Mouse (Mus musculus) G1E-ER4 (cell line): ENCODE results near the gene Eif3i. TPM values are rescaled to one million over a fixed set of nuclear protein-coding genes. Genes with fewer than 3 reads are reported as not detected.
A peak's percentile ranks its signal among the peaks of the same experiment; 100 is the strongest.

Source experiments
- GATA1 ChIP-seq: IDR thresholded peaks from one replicate; pipeline ENCODE4 v1.8.0; 2012; ENCODE audit warnings: low read length, inconsistent platforms
- polyA plus RNA-seq: library from polyadenylated mRNA; stranded (reverse); fragments of >175 nt; gene quantifications from 2 replicates; pipeline ENCODE4 v1.2.3, GENCODE M21; 2012

Gene Eif3i
- polyA plus RNA-seq, 1 experiment = 154 TPM

DNA sequence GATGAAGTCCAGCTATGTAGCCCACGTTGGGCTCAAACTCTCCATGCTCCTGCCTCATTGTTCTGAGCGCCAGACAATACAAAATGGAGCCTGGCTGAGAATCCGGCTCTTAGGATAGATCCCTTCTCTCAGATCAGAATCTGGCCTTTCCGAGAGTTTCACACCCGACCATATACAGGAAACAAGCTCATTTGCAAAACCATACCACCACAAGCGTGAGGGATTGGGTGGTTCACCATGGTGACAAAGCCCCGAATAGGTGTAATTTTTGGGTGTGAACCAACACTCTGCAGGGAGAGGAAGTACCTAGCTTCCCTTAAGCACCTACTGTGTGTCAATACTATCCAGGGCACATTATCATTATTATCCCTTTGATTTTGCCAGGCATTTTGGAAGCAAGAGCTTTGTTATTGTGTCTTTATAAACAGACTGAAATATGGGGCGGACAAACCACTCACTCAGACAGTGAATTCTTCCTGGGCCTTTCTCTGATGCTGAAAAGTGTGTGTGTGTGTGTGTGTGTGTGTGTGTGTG is 28.8 kb downstream of the Eif3i start:
- no peak for TF ChIP-seq GATA1

DNA sequence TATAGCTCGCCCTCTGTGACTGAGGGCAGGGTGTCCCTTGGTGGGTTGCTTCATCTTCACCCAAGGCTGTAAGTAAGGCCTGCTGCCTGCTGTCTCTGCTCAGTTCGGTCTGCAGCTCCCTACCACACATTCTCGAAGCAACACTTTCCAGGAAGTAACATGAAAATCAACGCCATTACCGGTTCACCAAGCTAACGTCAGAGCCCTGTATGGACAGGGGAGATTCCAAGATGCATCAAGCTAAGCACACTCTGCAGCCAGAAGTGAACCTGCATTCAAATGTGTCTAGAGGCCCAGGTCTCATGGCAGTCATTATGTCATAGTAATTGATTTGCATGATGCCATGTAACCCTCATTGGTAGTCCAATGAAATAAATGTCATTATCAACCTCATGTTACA is 30.4 kb downstream of the Eif3i start:
- TF ChIP-seq GATA1 = no peak

DNA sequence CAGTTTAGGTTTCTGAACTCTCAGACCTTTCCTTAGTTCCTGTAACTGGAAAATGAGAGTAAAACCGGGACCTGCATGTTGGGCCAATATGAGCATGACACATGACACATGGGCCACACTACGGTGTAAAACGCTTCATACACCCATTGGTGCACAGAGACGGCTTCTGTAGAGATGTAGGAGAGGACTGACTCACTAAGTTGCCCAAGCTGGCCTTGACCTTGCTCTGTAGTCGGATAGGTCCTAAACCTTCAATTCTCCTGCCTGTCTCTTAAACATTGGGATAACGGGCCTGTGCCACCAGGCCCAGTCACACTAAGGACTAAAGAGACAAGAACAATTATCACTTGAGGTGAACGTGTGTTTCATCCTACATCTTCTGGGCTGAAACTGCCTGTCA is 32.1 kb downstream of the Eif3i start:
- no peak for TF ChIP-seq GATA1

DNA sequence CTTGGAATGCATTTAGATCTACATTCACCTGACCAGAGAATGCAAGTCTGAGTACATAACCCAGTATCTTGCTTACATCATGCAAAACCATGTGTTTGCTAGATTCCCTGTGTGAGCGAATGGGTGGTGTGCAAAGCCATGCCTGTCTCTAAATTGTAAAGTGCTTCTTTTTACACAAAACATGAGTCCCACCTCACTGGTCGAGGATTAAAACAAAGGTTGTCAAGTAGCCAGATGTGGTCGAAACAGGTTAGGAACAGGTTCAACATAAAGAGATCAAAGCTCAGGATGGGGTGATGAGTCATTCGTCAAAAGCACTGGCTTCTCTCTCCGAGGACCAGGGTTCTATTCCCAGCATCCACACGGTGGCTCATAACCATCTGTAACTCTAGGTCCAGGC is 35.3 kb downstream of the Eif3i start:
- TF ChIP-seq GATA1 = no peak

DNA sequence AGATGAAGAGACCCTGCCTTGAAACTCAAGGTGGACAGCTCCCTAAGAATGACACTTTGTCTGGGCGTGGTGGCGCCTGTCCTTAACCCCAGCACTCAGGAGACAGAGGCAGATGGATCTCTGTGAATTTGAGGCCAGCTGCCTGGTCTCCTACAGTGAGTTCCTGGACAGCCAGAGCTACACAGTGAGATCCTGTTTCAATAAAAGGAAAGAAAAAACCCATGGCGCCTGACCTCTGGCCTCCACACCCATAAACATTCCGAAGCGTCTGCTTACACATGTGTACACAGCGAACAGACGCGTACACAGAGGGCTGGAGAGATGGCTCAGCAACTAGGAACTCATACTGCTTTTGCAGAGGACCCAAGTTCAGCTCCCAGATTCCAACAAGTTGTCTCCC is 36.7 kb downstream of the Eif3i start:
- no peak for TF ChIP-seq GATA1

DNA sequence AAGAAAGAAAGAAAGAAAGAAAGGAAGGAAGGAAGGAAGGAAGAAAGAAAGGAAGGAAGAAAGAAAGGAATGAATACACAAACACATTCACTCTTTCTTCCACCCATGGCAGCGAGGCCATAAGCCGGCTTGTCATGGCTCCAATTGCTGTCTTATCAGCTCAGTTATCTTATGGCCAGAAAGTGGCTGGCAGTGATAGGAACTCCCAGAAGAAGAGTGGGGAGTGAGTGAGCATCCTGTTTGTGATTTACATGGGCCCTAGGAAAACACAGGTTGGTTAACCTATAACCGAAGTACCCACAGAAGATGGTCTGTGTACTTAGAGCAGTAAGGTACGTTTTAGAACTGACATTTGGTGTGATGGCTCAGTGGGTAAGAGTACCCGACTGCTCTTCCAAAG is 39.3 kb downstream of the Eif3i start:
- no peak for TF ChIP-seq GATA1

DNA sequence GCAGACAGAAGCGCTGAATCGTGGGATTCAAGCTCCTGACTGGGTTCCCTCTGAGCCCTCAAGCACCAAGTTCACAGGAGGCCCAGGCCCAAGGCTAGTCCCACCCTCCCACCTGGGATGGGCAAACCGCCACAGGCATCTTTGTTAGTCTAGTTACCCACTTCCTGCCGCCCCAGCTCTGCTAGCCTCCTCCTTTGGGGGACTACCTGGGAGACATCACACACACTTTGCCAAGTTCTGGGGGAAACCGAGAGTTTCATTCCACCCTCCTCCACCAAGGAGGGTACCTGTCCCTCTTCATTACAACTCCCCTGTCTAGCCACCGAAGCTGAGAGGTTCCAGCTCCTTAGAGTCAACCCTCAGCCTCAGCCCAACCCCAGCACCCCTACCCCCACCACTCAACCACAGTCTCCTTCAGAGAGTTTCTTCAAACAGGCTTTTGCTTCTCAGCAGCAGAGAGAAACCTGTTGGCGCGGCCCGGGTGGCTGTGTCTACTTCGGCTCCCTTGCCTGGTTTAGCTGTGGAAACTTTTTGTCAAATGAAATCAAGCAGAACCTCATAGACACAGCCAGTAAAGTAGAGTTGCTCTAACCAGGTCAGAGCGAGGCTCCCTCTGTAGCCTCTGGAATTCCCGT is 42.0 kb downstream of the Eif3i start:
- no peak for TF ChIP-seq GATA1

DNA sequence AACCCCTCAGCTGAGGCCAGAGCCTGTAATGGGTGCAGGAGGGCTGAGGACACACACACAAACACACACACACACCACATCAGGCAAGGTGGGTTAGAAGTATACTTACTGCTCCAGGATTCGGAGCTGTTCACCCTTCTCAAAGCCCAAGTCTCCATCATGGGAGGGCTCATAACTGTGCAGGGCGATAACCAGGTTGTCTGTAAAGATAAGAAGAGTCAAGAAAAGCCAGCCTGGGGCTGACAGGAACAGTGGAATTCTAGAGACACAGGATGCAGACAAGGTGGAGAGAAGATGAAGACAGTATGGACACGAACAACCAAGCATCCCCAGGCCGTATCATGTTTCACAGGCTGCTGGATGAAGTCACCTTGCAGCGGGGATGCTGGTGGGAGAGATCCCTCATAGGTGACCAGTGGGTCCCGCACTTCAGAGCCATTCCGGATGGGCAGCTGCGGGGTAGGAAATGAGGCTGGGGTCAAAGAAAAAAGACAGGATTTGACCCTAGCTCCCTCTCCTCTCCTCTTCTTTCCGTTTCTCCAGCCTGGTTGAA is 43.1 kb downstream of the Eif3i start:
- peak; percentile 33 for TF ChIP-seq GATA1

DNA sequence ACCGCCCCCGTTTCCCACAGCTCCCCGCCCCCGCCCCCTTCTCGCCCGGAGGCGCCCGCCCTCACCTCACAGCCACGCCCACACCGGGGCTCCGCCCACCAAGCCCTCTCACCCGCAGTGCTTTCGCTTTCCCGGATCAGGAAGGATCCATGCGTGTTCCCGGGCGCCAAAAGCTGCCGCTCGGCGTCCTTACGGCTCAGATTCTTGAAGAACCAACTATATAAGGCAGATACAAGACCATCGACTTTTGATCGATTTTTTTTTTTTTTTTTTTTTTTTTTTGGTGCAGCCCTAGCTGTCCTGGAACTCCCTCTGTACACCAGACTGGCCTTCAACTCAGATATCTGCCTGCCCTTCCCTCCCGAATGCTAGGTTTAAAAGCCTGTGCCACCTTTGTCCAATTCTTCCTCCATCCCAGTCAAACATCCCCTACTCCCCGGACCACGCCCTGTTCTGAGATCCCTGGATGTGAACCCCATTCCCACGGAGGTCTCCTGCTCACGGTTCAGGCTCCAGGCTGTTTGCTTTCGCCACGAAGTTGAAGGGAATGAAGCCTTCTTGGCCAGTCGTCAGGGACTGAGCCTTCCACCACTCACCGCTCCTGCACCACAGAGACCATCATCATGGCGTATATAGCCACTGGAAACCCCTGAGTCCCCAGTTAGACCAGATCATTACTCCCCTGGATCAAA is 43.8 kb downstream of the Eif3i start:
- TF ChIP-seq GATA1 = no peak

DNA sequence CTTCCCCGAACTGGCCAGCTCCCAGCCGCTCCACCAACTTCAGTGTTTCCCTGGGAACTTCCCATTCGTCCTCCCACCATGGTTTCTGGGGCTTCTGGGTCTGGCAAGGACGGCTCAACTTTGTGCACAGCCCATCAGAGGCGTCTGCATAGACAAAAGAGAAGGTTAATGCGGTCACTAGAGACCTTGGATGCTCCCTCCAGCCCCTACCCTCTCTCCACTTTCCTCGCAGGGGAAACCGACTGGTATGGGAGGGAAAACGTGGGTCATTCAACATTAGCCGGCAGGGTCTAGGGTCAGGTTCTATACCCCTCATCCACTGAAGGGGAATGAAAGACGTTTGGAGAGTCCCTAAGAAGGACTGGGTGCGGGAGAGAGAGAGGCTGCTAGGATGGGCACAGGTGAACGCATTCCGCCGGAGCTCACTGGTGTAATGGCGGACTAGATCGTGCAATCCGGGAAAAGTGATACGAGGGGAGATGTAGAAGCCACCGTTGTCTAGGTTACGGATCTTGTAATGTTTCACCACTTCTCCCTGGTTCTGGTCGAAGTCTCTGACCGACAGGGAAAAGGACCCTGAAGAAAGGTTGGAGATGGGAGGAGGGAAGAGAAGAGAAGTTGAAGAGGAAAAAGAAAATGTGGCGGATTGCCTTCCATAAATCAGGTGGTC is 44.5 kb downstream of the Eif3i start:
- no peak for TF ChIP-seq GATA1

DNA sequence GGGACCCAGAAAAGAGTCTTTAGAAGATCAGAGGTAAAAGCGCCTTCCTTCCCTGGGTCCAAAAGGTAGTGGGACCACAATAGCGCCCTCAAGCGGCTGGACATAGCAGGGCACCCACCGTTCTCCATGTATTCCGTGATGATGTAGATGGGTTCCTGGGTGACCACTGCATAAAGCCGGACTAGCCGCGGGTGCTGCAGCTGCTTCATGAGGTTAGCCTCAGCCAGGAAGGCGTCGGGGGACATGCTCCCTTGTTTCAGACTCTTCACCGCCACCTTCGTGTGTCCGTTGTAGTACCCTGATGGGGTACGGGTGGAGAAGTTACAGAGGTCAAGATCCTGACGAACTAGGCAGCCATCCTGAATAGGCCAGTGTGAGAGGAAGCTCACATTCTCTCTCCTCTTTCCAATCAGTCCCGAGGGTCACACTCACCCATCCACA is 45.0 kb downstream of the Eif3i start:
- TF ChIP-seq GATA1 = no peak

DNA sequence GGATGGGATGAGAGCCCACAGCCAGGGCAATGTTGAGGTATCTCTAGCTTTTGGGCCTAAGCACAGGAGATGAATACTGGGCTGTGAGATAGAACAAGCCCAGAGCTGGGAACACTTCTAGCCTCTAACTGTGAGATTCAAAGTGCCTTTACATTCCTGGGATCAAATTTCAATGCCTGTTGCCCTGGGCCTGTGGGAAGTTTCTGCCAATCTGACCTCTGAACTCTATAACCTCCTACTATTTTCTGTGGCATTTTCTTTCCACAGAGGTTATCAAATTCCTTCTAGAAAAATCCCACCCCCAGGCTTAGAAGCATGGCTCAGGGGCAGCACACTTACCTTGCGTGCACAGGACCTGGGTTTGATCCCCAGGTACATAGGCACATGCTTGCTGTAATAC is 50.2 kb downstream of the Eif3i start:
- TF ChIP-seq GATA1 = no peak

DNA sequence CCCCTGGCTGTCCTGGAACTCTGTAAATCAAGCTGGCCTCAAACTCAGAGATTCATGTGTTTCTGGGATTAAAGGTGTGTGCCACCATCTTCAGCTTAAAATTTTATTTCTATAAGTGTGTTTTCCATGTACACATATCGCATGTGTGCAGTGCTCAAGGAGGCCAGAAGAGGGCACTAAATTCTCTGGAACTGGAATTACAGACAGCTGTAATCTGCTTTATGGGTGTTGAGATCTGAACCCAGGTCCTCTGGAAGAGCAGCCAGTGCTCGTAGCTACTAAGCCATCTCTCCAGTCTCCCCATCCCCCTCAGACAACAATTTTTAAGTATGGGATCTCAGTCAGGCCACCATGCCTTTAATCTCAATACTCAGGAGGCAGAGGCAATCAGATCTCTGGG is 51.1 kb downstream of the Eif3i start:
- TF ChIP-seq GATA1 = no peak

DNA sequence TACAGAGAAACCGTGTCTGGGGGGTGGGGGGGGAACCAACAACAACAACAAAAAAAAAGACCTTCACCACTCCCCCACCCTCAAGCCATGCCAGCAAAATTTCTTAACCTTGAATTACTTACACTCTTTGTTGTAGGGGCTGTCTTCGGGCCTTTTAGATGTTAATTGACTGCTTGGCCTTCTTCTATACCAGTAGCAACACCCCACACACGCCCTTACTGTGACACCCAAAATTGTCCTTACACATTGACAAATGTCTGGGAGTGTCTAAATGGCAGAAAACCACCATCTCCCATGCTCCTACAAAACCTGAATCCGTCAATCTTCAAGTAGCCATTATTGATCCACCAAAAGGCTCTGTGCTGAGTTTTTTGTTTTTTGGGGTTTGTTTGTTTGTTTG is 56.3 kb downstream of the Eif3i start:
- TF ChIP-seq GATA1 = no peak

DNA sequence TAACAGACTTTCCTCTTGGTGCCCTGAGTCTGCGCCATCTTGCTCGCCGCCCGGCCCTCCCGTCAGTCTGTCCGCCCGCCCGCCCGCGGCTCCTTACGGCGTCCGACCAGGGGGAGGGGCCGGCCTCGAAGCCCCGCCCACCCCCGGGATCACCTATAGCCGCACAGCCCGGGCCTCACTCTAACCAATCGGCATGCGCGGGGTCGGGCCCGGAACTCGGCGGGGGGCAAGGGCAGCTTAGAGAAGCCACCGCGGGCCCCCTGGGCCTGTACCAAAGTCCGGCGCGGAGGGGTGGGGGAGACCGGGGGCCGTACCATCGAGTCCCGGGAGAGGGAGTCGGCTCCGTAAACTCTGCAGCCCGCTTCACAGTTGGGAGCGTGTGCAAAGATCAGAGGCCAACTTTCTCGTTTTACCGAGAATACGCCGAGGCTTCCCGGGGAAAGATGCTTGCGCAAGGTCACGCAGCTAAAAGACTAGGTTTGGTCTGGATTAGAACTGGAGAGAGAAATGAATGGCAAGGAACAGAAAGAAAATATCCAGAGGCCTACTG is 57.8 kb downstream of the Eif3i start, which contains the start of gene Hdac1:
TSS of gene Hdac1 (minus strand) at position 122 of the 550 bp plus-strand sequence.
- TF ChIP-seq GATA1 = no peak

Other genes with a start within 250 kb of the Eif3i start
- gene Zbtb8a, start 222.5 kb downstream of the Eif3i start, polyA plus RNA-seq = 1.4 and 1.6 TPM in 2 replicates
- gene Zbtb8b, start 159.8 kb downstream of the Eif3i start, polyA plus RNA-seq = not detected in 2 replicates
- 33.0 and 35.8 TPM in 2 replicates for gene Bsdc1, start 139.1 kb downstream of the Eif3i start, polyA plus RNA-seq
- gene Tssk3, start 109.6 kb downstream of the Eif3i start, polyA plus RNA-seq = not detected in 2 replicates
- 0.29 and 0.37 TPM in 2 replicates for gene Fam229a, start 109.5 kb downstream of the Eif3i start, polyA plus RNA-seq
- gene Marcksl1, start 87.1 kb downstream of the Eif3i start, polyA plus RNA-seq = 53.1 and 74.7 TPM in 2 replicates
- gene Hdac1, start 57.9 kb downstream of the Eif3i start, polyA plus RNA-seq = 64.1 and 71.1 TPM in 2 replicates
- gene Lck, start 27.0 kb downstream of the Eif3i start, polyA plus RNA-seq = 2.6 TPM in 2 replicates
- gene Fam167b, start 22.1 kb downstream of the Eif3i start, polyA plus RNA-seq = not detected in 2 replicates
- 241 and 317 TPM in 2 replicates for gene Tmem234, start within 50 bp of the Eif3i start, polyA plus RNA-seq
- gene Dcdc2b, start 13.6 kb upstream of the Eif3i start, polyA plus RNA-seq = 0.45 TPM in 1 of 2 replicates, not detected in the other
- 8.6 and 11.3 TPM in 2 replicates for gene Iqcc, start 18.5 kb upstream of the Eif3i start, polyA plus RNA-seq
- 11.2 and 16.2 TPM in 2 replicates for gene Ccdc28b, start 23.3 kb upstream of the Eif3i start, polyA plus RNA-seq
- 78.1 and 89.7 TPM in 2 replicates for gene Txlna, start 40.4 kb upstream of the Eif3i start, polyA plus RNA-seq
- gene Kpna6, start 72.1 kb upstream of the Eif3i start, polyA plus RNA-seq = 11.5 and 29.1 TPM in 2 replicates
- 31.2 and 34.9 TPM in 2 replicates for gene Tmem39b, start 96.2 kb upstream of the Eif3i start, polyA plus RNA-seq
- gene Khdrbs1, start 141.7 kb upstream of the Eif3i start, polyA plus RNA-seq = 278 and 280 TPM in 2 replicates
- gene Ptp4a2, start 210.6 kb upstream of the Eif3i start, polyA plus RNA-seq = 36.9 and 40.3 TPM in 2 replicates